Mouse (Mus musculus): ENCODE results near the gene Itgb1bp1. TPM values are rescaled to one million over a fixed set of nuclear protein-coding genes. Genes with fewer than 3 reads are reported as not detected.

Itgb1bp1 gene
- total RNA-seq, 2 experiments from 2014 or later = 32.2 to 34.8 TPM

GRCm38 (mm10) chr12:21200613-21201012, 85.5 kb downstream of the Itgb1bp1 start:
- DNase-seq = no peak

DNA sequence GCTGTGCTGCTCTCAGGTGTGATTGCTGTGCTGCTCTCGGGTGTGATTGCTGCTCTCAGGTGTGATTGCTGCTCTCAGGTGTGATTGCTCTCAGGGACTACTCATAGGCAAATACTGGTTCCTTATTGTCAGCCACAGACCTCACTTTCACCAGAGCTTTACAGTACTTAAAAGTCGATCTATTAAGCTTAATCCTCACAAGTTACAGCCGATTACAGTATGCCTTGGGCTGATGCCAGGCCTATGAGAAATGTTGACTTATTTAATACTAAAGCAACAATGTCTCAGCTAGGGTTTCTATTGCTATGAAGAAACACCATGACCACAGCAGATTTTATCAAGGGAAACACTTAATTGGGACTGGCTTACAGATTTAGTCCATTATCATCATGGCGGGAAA, 89.7 kb downstream of the Itgb1bp1 start:
- no peak for DNase-seq

GRCm38 (mm10) chr12:21195497-21195896, 90.6 kb downstream of the Itgb1bp1 start:
- no peak for DNase-seq

DNA sequence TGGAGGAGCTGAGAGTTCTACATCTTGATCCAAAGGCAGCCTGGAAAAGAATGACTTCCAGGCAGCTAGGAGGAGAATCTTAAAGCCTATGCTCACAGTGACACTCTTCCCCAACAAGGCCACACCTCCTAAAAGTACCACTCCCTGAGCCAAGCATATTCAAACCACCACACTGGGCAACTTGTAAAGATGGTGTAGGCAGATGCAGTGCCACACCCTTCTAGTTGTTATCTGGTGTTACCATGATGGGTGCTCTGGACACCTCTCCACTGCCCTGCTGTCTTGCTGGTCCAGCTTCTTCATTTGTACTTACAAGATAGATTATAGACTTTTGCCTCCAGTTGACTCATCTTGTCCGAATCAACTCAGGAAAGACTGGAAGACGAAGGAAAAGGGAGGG, 94.5 kb downstream of the Itgb1bp1 start:
- DNase-seq = no peak

Other genes starting within 250 kb of the Itgb1bp1 start
- gene Cpsf3, start 893 bp downstream of the Itgb1bp1 start, total RNA-seq (2021) = 10 to 100 TPM; 29.8 to 33.6 TPM
- 10 to 100 TPM in 1 of 2 experiments, 1 to 10 TPM in 1; 9.5 to 14.2 TPM for gene Iah1, start 30.1 kb upstream of the Itgb1bp1 start, total RNA-seq (2021)
- gene Adam17, start 87.3 kb upstream of the Itgb1bp1 start, total RNA-seq (2021) = 10 to 100 TPM; 31.2 to 36.6 TPM
- 10 to 100 TPM; 81.9 to 99.8 TPM for gene Ywhaq, start 131.4 kb upstream of the Itgb1bp1 start, total RNA-seq (2021)